Mouse (Mus musculus) liver, embryonic 16.5 days (tissue): Measurements from ENCODE around the gene Arhgap23. TPM values are rescaled to one million over a fixed set of nuclear protein-coding genes. Genes with fewer than 3 reads are reported as not detected.

ENCODE experiments used
- ATAC-seq: fragments of 200-750 bp; cut with Nextera tagmentation; 2 replicates; pipeline ENCODE4 v1.8.0; 2017; ENCODE audit warnings: low read depth, mild to moderate bottlenecking, moderate number of reproducible peaks, moderate library complexity
- H3K27ac ChIP-seq: fragments of 300-500 bp; sonication (generic); 2 replicates; pipeline ENCODE4 v1.5.1; 2014; ENCODE audit warnings: mild to moderate bottlenecking, low read length
- H3K27me3 ChIP-seq: fragments of 300-500 bp; sonication (generic); 2 replicates; pipeline ENCODE4 v1.6.1; 2014; ENCODE audit warnings: low read depth, low read length, mixed read lengths; ENCODE audit not compliant: control insufficient read depth, insufficient read depth
- H3K36me3 ChIP-seq: fragments of 300-500 bp; sonication (generic); 2 replicates; pipeline ENCODE4 v1.6.1; 2014; ENCODE audit warnings: mild to moderate bottlenecking; ENCODE audit not compliant: control insufficient read depth, insufficient read depth
- H3K4me1 ChIP-seq: fragments of 300-500 bp; sonication (generic); 2 replicates; pipeline ENCODE4 v1.6.1; 2014; ENCODE audit warnings: low read depth, low read length, mixed read lengths; ENCODE audit not compliant: control insufficient read depth
- H3K4me2 ChIP-seq: fragments of 300-500 bp; sonication (generic); 2 replicates; pipeline ENCODE4 v1.6.1; 2014; ENCODE audit warnings: low read depth, low read length, mixed read lengths
- H3K4me3 ChIP-seq: fragments of 300-500 bp; sonication (generic); 2 replicates; pipeline ENCODE4 v1.5.1; 2014; ENCODE audit warnings: low read depth, mild to moderate bottlenecking, low read length
- H3K9ac ChIP-seq: fragments of 300-500 bp; sonication (generic); 2 replicates; pipeline ENCODE4 v1.6.1; 2014; ENCODE audit warnings: low read depth, low read length
- H3K9me3 ChIP-seq: fragments of 300-500 bp; sonication (generic); replicated peaks from 2 replicates; pipeline ENCODE4 v1.6.1; 2016; ENCODE audit warnings: low read length; ENCODE audit not compliant: control insufficient read depth
- WGBS: fragments of 180-500 bp; shearing (Covaris S2); extraction: QIAGEN DNeasy Blood & Tissue Kit; methylation state at CpG from one replicate; pipeline ENCODE4 v1.1.7; 2014; ENCODE audit not compliant: insufficient replicate concordance; 5-methylcytosine and 5-hydroxymethylcytosine counted together
- polyA plus RNA-seq: library from polyadenylated mRNA; unstranded; fragments of >200 nt; fragmentation: Nextera tagmentation; extraction: Ambion mirVana; gene quantifications from 2 replicates; pipeline ENCODE4 v1.2.1, GENCODE M21; 2015

Arhgap23 gene
- polyA plus RNA-seq, 1 experiment from 2014 or later = 5.4 TPM

DNA sequence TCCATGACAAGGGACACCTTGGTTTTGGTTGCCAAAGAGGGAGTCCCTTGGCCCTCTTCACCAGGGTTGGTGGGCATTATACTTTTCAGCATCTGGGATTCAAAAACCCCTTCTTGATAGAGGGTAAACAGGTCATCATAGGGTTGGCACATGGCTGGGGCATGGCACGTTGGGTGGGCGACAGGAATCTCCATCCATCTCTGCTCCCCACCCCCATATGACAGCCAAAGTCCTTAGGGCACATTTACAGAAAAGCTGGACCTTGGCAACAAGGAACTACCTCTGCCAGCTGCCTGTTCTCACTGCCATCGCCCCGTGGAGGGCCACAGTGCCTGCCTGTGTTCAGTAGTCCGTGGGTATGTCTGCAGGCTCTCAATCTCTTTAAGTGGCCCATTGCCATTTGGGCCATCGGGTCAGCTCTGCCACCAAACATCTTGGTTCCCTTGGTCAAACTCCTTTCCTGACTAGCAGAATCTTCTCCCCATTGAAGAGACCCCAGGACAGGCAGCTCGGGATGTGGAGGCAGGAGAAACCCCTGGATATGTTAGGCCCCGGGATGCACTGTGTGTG lies 11.6 kb upstream of the Arhgap23 start:
- Histone ChIP-seq H3K9ac (no peak overlapping the region), H3K4me1 (peaks cover 30% of the 10 kb centered on the region), H3K9me3 (no peaks in the 10 kb centered on the region), H3K4me2 (peak overlapping the region; percentile 94; the same call in 1 of the 2 replicates), H3K4me3 (no peak overlapping the region), H3K36me3 (no peaks in the 10 kb centered on the region), H3K27ac (no peak overlapping the region), H3K27me3 (peaks cover 23% of the 10 kb centered on the region)
- WGBS = 45% methylated on average over 8 of the region's 8 CpGs
- ATAC-seq = no peak

DNA sequence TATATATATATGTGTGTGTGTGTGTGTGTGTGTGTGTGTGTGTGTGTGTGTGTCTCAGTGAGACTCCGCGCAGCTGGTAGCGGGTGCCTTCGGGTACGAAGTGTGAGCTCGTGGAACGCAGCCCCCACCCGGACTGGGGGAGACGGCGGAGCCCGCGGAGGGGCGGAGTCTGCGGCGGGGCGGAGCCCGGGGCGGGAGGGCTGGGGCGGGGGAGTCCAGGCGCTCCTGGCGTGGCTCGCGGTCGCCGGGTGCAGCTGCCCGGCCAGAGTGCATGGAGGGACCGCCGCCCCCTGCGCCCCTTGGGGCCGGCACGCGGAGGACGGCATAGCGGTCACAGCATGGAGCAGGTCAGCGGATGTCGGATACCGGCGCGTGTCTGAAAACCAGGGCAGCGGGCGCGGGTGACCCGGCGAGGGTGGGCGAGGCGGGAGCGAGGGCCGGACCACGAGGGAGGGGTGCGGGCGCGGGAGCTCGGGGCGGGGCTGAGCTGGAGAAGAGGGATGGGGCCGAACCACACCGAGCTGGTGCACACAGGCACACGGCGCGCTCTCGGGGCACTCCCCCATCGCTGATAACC lies 11.1 kb upstream of the Arhgap23 start:
- peak overlapping the region; percentile 94 for H3K4me2 ChIP-seq
- H3K9ac ChIP-seq = peak overlapping the region; percentile 26
- peaks cover 30% of the 10 kb centered on the region for H3K4me1 ChIP-seq
- peaks cover 23% of the 10 kb centered on the region for H3K27me3 ChIP-seq
- H3K4me3 ChIP-seq = peak overlapping the region; percentile 58
- H3K27ac ChIP-seq = no peak overlapping the region
- H3K36me3 ChIP-seq = no peaks in the 10 kb centered on the region
- peak; percentile 52 for ATAC-seq
- H3K9me3 ChIP-seq = no peaks in the 10 kb centered on the region
- under 1% methylated on average over 57 of the region's 61 CpGs for WGBS

DNA sequence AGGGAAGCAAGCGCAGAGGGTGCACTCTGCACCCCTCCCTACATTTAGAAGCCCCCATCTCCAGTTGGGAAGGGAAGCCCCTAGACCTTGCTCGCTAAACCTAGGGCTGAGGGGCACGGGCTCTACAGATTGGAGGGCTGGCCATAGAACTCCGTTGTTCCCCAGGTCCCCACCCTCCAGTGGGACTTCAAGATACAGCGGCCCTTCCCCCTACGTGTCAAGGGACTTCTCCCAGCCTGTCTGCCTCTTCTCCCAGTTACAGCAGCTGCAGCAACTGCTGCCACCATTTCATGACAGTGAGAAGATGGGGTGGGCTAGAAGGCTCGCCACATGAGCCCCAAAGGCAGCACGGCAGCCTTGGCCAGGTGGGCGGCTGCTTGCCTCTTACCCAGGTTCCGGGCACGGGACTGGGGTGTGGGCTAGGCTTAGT lies 10.6 kb upstream of the Arhgap23 start:
- H3K36me3 ChIP-seq = no peaks in the 10 kb centered on the region
- peak overlapping the region; percentile 58 for H3K4me3 ChIP-seq
- peaks cover 30% of the 10 kb centered on the region for H3K4me1 ChIP-seq
- no peaks in the 10 kb centered on the region for H3K9me3 ChIP-seq
- H3K4me2 ChIP-seq = peak overlapping the region; percentile 94
- H3K9ac ChIP-seq = peak overlapping the region; percentile 26
- peaks cover 23% of the 10 kb centered on the region for H3K27me3 ChIP-seq
- no peak overlapping the region for H3K27ac ChIP-seq
- 4% methylated on average over 11 of the region's 11 CpGs for WGBS
- peak; percentile 5; the same call in 1 of the 2 replicates for ATAC-seq

DNA sequence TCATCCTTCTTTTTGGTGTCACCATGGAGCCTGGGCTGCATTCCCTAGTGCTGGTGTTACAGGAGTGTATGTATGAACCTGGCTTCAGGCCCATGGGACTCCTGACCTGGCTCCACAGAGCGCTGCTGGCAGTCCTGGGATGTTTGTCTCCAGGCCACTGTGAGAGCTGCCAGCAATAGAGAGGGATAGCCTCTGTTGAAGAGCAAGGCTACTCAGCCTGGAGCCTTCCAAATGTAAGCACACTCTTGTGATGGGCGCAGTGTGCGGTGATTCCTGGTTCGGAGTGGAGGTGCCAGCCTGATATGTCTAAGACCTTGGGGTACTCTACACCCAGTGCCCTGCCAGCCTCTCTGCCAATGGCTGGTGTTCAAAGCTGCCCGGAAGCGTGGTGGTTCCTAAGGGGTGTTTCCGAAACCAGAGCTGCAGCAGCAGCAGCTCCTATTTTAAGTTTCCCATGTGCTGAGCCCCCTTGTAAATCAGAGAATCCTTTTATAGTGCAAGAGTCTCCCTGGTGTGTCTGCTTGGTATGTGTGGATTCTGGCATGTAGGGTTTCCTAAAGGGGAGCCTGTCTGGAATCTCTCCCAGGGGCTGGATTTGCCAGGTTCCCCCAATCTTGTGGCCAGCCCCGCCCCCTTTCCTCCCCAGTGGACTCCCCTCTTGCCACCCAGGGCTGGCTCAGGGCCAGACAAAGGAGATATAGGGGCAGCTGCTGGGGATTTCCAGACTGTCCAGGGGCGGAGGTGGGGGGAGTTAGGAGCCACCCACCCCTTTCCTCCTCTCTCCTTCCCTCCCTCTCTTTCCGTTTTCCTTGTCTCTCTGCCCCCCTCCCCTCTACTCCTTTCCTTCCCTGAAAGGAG lies 9.0 kb upstream of the Arhgap23 start:
- Histone ChIP-seq H3K4me1 (peaks cover 22% of the 10 kb centered on the region), H3K27me3 (peaks cover 23% of the 10 kb centered on the region), H3K9me3 (no peaks in the 10 kb centered on the region), H3K27ac (no peak overlapping the region), H3K4me3 (no peak overlapping the region), H3K4me2 (no peak overlapping the region), H3K9ac (no peak overlapping the region), H3K36me3 (no peaks in the 10 kb centered on the region)
- WGBS = 69% methylated on average over 10 of the region's 10 CpGs
- ATAC-seq = peak; percentile 22; the same call in 1 of the 2 replicates

DNA sequence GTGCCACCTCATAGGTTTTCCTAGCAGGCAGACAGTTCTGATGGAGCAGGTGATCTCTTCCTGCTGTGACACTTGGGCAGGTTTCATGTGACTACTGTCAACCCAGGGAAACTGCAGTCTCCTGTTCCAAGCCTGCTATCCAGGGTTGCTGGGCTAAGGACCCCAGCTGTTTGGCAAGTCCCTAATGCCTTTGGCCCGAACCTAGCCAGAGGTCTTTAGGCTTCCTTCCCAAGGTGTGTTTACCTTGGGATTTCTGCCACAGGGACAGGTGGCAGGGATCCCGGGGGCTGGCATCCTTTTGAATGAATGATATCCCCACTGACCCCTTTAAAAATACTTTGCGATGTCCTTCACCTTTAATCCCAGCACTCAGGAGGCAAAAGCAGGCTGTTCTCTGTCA lies 7.9 kb upstream of the Arhgap23 start:
- H3K4me3 ChIP-seq = no peak overlapping the region
- peaks cover 23% of the 10 kb centered on the region for H3K27me3 ChIP-seq
- ATAC-seq = no peak

DNA sequence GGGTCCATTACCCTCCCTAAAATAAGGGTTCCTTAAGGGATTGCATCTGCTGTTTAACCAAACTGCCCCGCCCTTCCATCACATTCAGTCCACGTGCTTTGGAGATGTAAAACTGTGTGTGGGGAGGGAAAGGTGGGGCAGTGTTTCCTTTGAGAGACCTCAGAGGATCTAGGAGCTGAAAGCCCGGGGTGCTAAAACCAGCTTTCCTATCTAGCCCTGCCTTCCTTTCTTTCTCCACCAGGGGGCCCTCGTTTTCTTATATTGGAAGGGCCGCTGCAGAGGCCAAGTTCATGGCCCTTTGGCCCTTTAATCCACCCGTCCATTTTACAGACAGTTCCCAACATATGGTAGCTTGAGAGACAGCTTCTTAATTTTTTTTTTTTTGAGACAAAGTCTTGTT lies 7.2 kb upstream of the Arhgap23 start:
- no peak overlapping the region for H3K9ac ChIP-seq
- H3K27me3 ChIP-seq = peaks cover 23% of the 10 kb centered on the region
- no peaks in the 10 kb centered on the region for H3K9me3 ChIP-seq
- no peaks in the 10 kb centered on the region for H3K36me3 ChIP-seq
- H3K4me3 ChIP-seq = no peak overlapping the region
- H3K4me1 ChIP-seq = peaks cover 30% of the 10 kb centered on the region
- ATAC-seq = no peak
- WGBS = under 1% methylated on average over 6 of the region's 6 CpGs
- H3K27ac ChIP-seq = no peak overlapping the region
- no peak overlapping the region for H3K4me2 ChIP-seq

More for the DNA sequence above, 7.9 kb upstream of the Arhgap23 start:
- Histone ChIP-seq H3K27ac (no peak overlapping the region), H3K36me3 (no peaks in the 10 kb centered on the region), H3K4me1 (peaks cover 27% of the 10 kb centered on the region), H3K9ac (no peak overlapping the region), H3K9me3 (no peaks in the 10 kb centered on the region), H3K4me2 (no peak overlapping the region)
- WGBS = 69% methylated on average over 3 of the region's 3 CpGs

DNA sequence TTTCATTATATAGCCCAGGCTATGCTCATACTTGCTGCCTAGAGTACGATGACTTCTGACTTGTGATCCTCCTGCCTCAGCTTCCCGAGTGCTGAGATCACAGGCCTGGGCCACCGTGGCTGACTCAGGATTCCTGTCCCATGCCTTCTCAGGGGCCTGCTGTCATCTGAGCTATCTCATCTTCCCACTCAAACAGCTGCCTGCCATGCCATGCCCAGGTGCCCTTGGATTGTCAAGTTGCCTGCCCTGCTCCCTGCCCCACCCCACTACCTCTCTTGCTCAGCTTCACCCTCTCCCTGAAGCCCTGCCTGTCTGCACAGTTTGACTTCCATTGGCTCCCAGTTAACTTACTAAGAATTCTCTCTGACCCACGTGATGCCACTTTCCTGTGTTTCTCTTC lies 4.4 kb upstream of the Arhgap23 start:
- 70% methylated on average over 4 of the region's 4 CpGs for WGBS
- no peaks in the 10 kb centered on the region for H3K9me3 ChIP-seq

DNA sequence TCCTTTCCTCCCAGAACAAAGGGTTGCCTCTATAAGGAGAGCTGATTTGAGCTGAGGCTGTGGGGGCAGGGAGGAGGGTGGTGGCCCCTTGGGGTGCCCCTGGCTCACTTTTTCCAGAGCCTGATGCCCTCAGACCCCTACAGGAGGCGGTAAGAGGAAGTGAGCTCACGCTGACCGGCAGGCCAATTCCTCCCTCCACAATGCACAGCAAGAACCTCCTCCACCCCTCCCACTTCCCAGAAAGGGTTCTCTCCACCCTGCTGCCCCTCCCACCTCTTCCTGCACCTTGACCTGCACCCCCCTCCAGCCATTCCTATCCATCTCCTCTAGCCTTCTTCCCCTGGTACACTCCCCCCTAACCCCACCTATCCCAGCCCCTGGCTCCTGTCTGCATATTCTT lies 3.2 kb upstream of the Arhgap23 start:
- H3K9ac ChIP-seq = no peak overlapping the region
- H3K27me3 ChIP-seq = no peaks in the 10 kb centered on the region
- WGBS = 2% methylated on average over 3 of the region's 3 CpGs
- H3K36me3 ChIP-seq = no peaks in the 10 kb centered on the region
- H3K4me1 ChIP-seq = peaks cover 31% of the 10 kb centered on the region
- H3K4me2 ChIP-seq = no peak overlapping the region
- ATAC-seq = no peak
- H3K9me3 ChIP-seq = no peaks in the 10 kb centered on the region
- no peak overlapping the region for H3K4me3 ChIP-seq
- no peak overlapping the region for H3K27ac ChIP-seq

More for the DNA sequence above, 4.4 kb upstream of the Arhgap23 start:
- H3K27me3 ChIP-seq = peaks cover 8% of the 10 kb centered on the region
- no peaks in the 10 kb centered on the region for H3K36me3 ChIP-seq
- no peak for ATAC-seq
- peaks cover 22% of the 10 kb centered on the region for H3K4me1 ChIP-seq
- H3K4me2 ChIP-seq = no peak overlapping the region
- H3K9ac ChIP-seq = no peak overlapping the region
- no peak overlapping the region for H3K4me3 ChIP-seq
- H3K27ac ChIP-seq = no peak overlapping the region
